Mouse (Mus musculus): ENCODE measurements at regions not wholly inside any gene's neighbourhood (a gene's known extent, or its start where the extent isn't known, plus 50 kb on each side); places are given as distances from the start of the nearest gene placed in this dataset.

DNA sequence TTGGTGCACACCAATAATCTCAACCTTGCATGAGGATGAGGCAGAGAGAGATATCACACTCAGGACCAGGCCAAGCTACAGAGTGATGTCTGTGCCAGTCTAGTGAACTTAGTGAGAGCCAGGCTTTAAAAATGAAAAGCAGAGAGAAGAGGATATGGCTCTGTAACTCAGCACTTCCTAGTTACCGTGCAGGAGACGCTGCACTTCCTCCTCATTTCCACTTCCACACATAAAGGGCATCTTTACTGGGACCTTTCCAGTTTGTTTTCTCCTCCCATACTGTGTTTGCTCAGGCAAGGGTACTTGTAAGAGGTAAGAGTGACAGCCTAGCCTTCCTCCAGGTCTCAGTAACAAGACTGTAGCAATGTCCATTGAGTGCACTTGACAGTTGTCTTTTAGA, 66.0 kb upstream of the Dph5 start:
- TF ChIP-seq CTCF (IDR thresholded peaks at IDR 0.05; ENCODE audit: control insufficient read depth, insufficient read depth, insufficient replicate concordance, low read depth, low read length) (no peak), POLR2A (IDR thresholded peaks at IDR 0.05; ENCODE audit: control insufficient read depth, low read depth, low read length) (no peak)
